Mouse (Mus musculus): ENCODE results near the gene Fchsd2.

Fchsd2 gene

GRCm38 (mm10) chr7:101292696-101293095 is 200.0 kb downstream of the Fchsd2 start:
- DNase-seq: no peak

- DNase-seq: no peak
Measured at GRCm38 (mm10) chr7:101293138-101293537, 200.5 kb downstream of the Fchsd2 start.

DNA sequence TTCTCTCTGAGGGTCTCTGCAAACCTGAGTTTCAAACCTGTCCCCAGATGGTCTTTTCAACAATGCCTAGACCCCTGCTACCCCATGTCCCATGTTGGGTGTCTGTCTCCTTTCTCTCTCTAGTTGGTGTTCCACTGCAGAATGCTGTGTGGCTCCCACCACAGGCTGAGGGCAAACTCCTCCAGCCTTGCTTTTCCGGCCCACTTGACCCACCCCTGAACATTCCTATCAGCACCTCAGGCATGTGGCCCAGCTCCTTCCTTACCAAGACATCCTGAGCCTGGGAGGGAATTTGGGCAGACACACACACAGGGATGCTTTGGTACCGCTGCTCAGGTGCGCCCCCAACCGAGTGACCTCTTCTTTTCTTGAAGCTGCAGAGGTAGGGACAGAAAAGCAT is 200.9 kb downstream of the Fchsd2 start:
- no peak for DNase-seq

- DNase-seq: no peak
Measured at GRCm38 (mm10) chr7:101295438-101295837, 202.8 kb downstream of the Fchsd2 start.

GRCm38 (mm10) chr7:101296252-101297022 is 203.8 kb downstream of the Fchsd2 start:
- DNase-seq: peak; percentile 85

DNA sequence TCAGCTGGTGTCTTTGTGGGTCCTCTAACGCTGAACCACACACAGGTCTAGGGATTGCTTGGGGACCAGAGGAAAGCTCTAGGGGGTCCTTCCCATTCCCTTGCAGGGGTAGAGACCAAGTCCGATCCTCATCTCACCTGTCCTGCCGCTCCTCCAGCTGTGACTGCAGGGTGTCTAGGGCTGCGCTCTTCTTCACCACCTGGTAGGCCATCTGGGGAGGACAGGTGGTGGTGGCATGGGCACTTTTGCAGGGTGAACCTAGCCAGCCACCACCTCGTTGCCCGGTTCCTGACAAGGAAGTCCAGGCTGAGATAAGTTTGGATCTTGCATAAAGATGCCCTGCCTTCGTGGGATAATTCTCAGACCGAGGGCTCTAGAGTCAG is 204.4 kb downstream of the Fchsd2 start:
- DNase-seq: peak; percentile 66

DNA sequence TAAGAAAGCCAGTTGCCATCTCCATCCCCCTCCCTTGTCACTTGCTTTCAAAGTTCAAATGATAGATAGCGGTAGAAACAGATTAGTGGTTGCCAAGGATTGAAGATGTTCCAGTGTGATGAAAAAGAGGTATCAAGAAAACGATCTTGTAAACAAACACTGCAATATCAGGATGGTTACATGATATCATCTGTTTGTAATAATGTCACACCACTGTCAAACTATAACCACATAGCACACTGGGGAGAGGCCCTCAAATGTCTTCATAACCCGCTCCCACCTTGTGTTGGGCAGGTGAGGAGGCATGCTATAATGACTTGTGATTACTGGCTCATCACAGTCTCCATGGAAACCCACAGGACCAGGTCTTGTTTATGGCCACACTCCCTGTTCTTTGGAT is 205.7 kb downstream of the Fchsd2 start:
- DNase-seq: no peak

DNA sequence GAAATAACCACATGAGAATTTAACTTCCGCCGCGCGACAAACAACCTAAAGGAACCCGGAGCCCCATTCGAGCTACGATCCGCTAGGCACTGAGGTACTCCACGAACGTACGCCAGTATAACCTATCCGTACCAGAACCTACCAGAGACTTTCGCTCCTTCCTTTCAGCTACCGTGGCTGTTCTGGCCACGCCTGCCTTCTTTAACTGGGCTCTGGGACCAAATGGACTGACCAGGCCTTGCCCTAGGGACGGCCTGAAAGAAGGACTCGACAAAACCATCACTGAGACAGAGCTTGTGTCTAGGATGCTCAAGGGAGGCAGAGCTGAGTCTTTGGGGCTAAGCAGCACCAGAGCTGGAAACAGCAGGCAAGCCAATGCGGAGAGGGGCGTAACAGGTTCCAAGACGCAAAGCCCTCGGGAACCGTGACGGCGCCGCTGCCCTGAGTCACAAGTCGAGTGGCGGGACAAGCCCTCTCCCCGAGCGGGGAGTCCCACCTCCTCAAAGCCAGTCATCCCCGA is 208.8 kb downstream of the Fchsd2 start:
- DNase-seq: peak; percentile 52

GRCm38 (mm10) chr7:101301881-101302456 is 209.3 kb downstream of the Fchsd2 start, which contains the start of gene Atg16l2:
Atg16l2 (minus strand) TSS chr7:101302251.
- DNase-seq: peak; percentile 97

DNA sequence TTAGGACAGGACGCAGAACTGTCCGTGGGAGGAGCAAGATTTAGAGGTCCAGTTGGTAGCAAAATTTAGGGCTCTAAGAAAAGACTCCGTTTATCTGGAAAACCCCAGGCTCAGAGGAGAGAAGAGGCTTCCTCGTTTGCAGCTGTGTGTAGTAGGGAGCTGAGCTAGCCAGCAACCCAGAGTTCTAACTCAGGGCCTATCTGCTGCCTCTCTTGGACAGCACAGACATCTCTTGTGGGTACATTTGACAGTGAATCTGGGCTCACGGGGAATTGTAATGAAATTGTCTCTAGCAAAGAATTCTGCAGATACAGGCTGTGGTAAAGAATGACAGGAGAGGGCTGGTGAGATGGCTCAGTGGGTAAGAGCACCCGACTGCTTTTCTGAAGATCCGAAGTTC is 210.0 kb downstream of the Fchsd2 start:
- no peak for DNase-seq

GRCm38 (mm10) chr7:101306841-101307240 is 214.2 kb downstream of the Fchsd2 start:
- DNase-seq: no peak

DNA sequence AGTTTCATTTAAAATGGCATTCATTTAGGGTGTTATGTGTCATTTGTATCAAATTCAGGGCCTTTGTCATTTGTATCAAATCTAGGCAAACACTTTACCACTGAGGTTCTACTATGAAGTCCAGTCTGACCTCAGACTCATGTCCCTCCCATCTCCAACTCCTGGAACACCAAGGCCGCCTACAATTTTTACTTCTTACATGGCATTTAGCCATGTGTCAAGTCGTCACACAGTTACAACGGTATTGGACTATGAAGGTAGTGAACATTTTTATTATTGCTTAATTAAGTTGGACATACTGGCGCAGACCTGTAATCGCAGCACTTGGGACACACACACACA is 217.3 kb downstream of the Fchsd2 start:
- no peak for DNase-seq

DNA sequence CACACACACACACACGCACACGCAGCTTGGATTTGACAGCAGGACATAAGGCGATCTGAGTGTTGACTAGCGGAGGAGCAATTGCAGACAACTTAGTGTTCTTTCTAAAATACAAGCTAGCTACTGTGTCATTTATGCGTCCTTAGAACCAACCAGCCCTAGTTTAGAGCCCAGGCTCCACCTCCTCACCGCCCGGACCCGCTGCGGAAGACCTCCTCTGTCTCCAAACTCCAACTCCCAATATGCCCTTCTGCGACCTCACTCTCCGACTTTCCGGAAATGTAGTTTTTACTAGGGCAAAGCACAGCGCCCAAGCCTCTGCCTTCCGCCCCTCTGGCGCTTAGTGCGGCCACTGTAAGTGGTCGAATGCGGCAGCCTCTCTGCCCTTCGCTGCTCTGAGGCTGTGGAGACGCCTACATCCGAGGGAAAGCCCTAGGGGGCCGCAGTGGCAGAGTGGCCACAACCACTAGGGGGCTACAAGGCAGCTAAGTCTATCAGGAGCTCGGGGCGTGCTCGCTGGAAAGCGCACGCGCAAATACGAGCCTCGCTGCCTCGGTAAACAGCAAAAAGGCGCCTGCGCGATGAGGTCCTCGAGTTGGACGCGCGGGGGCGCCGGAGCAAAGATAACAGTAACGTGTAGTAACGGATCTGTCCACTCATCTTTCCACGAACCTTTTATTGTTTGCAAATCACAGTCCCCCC is 217.8 kb downstream of the Fchsd2 start:
- DNase-seq: peak; percentile 98

DNA sequence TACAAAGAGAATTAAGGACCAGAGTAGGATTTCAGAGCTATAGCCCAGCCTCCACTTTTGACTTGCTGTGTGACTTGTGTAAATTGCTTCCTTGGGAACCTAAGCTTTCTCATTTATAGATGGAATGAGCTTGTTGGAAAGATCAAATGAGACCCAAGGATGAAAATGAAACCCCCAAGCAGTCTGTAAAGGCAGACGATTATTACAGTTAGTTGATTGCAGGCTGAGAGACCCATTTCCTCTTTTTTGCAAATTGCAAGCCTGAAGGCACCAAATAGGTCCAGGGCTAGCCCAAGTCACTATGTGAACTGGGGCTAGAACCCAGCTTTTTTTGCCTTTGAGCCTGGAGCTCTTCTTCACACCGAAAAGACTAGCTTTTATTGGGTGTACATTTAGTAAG is 218.4 kb downstream of the Fchsd2 start:
- DNase-seq: no peak

GRCm38 (mm10) chr7:101313033-101313432 is 220.4 kb downstream of the Fchsd2 start:
- no peak for DNase-seq

DNA sequence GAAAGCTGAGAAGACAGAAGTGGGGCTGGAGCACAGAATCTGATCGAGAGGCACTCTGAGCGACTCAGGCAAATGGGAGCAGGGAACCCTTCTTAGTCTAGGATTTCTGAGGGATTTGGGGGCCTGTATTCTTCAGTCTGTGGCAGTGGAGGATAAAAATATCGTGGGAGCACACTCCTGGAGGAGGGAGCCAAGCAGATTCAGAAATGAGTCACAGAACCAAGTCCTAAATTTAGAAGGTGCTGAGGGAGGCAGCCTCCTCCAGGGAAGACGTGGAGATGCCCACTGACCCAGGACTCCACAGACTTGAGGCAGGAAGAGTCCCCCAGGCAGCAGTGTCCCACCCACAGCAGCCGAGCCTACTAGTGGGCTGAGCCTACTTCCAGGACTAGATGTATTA is 221.7 kb downstream of the Fchsd2 start:
- DNase-seq: no peak

- no peak for DNase-seq
Measured at GRCm38 (mm10) chr7:101315699-101316098, 223.0 kb downstream of the Fchsd2 start.

DNA sequence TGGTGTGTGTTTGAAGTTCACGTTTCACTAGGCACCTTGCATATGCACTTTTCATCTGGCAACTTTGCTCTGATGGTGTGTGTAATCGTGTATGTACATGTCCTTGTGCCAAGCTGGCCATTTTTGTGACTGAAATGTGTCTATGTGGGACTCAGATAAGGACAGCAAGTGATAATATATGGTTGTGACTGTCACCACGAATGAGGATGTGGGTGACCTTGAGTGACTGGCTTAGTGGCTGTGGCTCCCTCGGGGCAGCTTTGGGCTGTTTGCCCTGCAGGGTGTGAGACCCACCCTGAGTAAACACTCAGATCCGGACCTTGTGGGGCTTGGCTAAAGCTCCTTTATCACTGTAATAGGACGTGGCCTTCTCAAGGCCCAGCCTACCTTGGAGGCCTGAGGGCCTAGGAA is 223.9 kb downstream of the Fchsd2 start:
- no peak for DNase-seq

DNA sequence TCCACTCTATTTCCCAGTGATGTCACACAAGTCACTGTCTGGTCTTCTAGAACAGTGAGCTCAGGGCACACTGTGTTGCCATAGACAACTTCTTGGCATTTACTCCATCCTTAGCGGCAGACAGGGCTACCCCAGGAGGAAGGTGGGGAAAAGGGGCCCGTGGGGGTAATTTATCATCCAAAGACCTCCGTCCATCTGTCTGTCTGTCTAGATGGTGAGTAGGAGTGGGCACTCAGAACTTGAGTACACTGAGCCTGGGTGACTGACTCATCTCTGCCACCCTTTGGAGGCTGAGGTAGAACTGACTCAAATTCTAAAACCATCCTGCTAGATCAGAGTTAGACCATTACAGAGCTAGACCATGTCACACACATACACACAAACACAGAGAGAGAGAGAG is 224.4 kb downstream of the Fchsd2 start, which contains the start of gene Stard10:
TSS of gene Stard10 (plus strand) at position 73 of the 400 bp plus-strand sequence.
- DNase-seq: no peak

DNA sequence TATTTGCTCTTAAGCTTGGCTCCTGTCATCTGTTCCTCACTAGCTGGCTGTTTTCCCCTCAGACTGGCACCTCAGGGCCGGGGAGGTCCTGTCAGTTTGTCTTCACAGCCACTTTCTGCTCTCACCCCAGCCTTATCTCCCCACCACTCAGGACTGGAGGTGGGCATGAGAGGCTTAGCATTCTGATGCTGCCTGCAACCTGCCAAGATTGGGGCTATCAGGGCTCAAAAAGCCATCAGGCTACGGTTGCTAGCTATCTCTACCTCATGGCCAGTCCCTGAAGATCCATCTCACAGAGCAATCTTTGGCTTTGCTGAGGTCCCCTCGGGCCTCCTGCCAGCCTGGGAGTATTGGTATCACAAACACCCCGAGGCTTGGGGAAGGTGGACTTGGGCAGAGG is 226.2 kb downstream of the Fchsd2 start:
- DNase-seq: no peak

DNA sequence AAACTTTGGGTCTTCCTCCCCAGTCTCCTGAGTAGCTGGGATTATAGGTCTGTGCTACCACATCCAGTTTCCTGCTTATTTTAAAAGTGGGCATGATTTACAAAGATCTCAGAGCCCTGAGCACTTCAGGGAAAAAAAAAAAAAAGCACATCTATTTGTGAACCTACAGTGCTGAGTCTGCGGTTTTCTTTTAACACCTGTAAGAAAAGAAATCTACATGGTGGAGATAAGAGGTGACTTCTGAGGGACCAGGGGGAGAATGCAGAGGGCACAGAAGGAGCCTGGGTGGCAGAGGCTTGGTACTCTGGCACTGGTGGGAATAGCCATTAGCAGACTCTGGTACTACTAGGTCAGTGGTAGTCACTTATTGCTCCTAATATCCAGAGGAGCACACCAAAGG is 227.1 kb downstream of the Fchsd2 start:
- DNase-seq: no peak

- peak; percentile 62 for DNase-seq
Measured at GRCm38 (mm10) chr7:101320399-101321217, 227.9 kb downstream of the Fchsd2 start.
